Mouse (Mus musculus): ENCODE measurements around the gene Rasgef1a. TPM values are rescaled to one million over a fixed set of nuclear protein-coding genes. Genes with fewer than 3 reads are reported as not detected.

Gene Rasgef1a
- total and polyA plus RNA-seq, 3 experiments: 0.04 to 0.19 TPM; not detected in 1

GRCm38 (mm10) chr6:118080711-118081110 is 69.5 kb downstream of the Rasgef1a start:
- DNase-seq (ENCODE audit: low read depth, low spot score): no peak
- TF ChIP-seq RCOR1 (IDR thresholded peaks at IDR 0.05; ENCODE audit: low read depth, low read length): no peak
- no peak for TF ChIP-seq MAFK (IDR thresholded peaks at IDR 0.05; ENCODE audit: borderline replicate concordance, low read depth, low read length)
- TF ChIP-seq MYB (IDR thresholded peaks at IDR 0.05; ENCODE audit: low read depth, low read length): no peak
- no peak for TF ChIP-seq POLR2AphosphoS5 (IDR thresholded peaks at IDR 0.05; ENCODE audit: borderline replicate concordance, low read depth, low read length)
- no peak for TF ChIP-seq E2F4 (IDR thresholded peaks at IDR 0.05; ENCODE audit: borderline replicate concordance, low read depth, low read length)
- no peak for TF ChIP-seq GATA1 (IDR thresholded peaks at IDR 0.05; ENCODE audit: low read depth, low read length)
- no peak for TF ChIP-seq TAL1 (IDR thresholded peaks at IDR 0.05; ENCODE audit: low read length)
- TF ChIP-seq MYC (IDR thresholded peaks at IDR 0.05; ENCODE audit: low read depth, low read length): no peak
- TF ChIP-seq CHD1 (IDR thresholded peaks at IDR 0.05; ENCODE audit: low read depth, low read length): no peak
- no peak for TF ChIP-seq NELFE (IDR thresholded peaks at IDR 0.05; ENCODE audit: low read depth, low read length)
- TF ChIP-seq POLR2AphosphoS2 (IDR thresholded peaks at IDR 0.05; ENCODE audit: low read length): no peak
- no peak for TF ChIP-seq GABPA (IDR thresholded peaks at IDR 0.05; ENCODE audit: low read depth, low read length)
- no peak for TF ChIP-seq TCF12 (IDR thresholded peaks at IDR 0.05; ENCODE audit: low read depth, low read length)
- TF ChIP-seq BHLHE40 (IDR thresholded peaks at IDR 0.05; ENCODE audit: borderline replicate concordance, low read depth, low read length): no peak
- TF ChIP-seq SIN3A (IDR thresholded peaks at IDR 0.05; ENCODE audit: low read length): no peak
- H3K27ac ChIP-seq (ENCODE audit: control insufficient read depth, low read depth, low read length): no peak overlapping the region
- H3K9ac ChIP-seq (ENCODE audit: control insufficient read depth, low read depth, low read length, poor library complexity, severe bottlenecking): no peak overlapping the region
- no peaks in the 10 kb centered on the region for H3K36me3 ChIP-seq (ENCODE audit: control insufficient read depth in 1 of 2, insufficient read depth in 2 of 2, low read length in 2 of 2)
- no peaks in the 10 kb centered on the region for H3K79me2 ChIP-seq (ENCODE audit: control insufficient read depth, insufficient read depth, low read length, poor library complexity)
- H3K4me3 ChIP-seq (ENCODE audit: control insufficient read depth in 1 of 2, insufficient read depth in 1 of 2, low read depth in 2 of 2, low read length in 2 of 2): no peak overlapping the region
- no peaks in the 10 kb centered on the region for H3K4me1 ChIP-seq (ENCODE audit: control insufficient read depth in 1 of 2, insufficient read depth in 2 of 2, low read length in 2 of 2)
- no peaks in the 10 kb centered on the region for H3K27me3 ChIP-seq (ENCODE audit: control insufficient read depth in 1 of 2, insufficient read depth in 2 of 2, low read length in 2 of 2)
- H3K9me3 ChIP-seq (replicated peaks; ENCODE audit: insufficient read depth, low read length): no peaks in the 10 kb centered on the region

- no peaks in the 10 kb centered on the region for H3K27me3 ChIP-seq (ENCODE audit: control insufficient read depth in 1 of 2, insufficient read depth in 2 of 2, low read length in 2 of 2)
Observed at GRCm38 (mm10) chr6:118082384-118082783, 71.1 kb downstream of the Rasgef1a start.

More at GRCm38 (mm10) chr6:118082384-118082783, 71.1 kb downstream of the Rasgef1a start:
- H3K9ac ChIP-seq (ENCODE audit: control insufficient read depth, low read depth, low read length, poor library complexity, severe bottlenecking): no peak overlapping the region
- no peak for TF ChIP-seq ZC3H11A (IDR thresholded peaks at IDR 0.05; ENCODE audit: low read depth, low read length)
- TF ChIP-seq POLR2AphosphoS2 (IDR thresholded peaks at IDR 0.05; ENCODE audit: low read length): no peak
- TF ChIP-seq POLR2AphosphoS5 (IDR thresholded peaks at IDR 0.05; ENCODE audit: borderline replicate concordance, low read depth, low read length): no peak
- TF ChIP-seq USF2 (IDR thresholded peaks at IDR 0.05; ENCODE audit: borderline replicate concordance in 1 of 2, insufficient read depth in 1 of 2, low read depth in 1 of 2, low read length in 2 of 2): no peak
- TF ChIP-seq POLR2A (IDR thresholded peaks at IDR 0.05; ENCODE audit: control insufficient read depth in 1 of 2, insufficient read depth in 1 of 2, low read depth in 1 of 2, low read length in 2 of 2, poor library complexity in 1 of 2): no peak
- TF ChIP-seq GATA1 (IDR thresholded peaks at IDR 0.05; ENCODE audit: low read depth, low read length): no peak
- no peak for TF ChIP-seq E2F4 (IDR thresholded peaks at IDR 0.05; ENCODE audit: borderline replicate concordance, low read depth, low read length)
- no peak for TF ChIP-seq EP300 (IDR thresholded peaks at IDR 0.05; ENCODE audit: low read depth in 1 of 2, low read length in 2 of 2)
- TF ChIP-seq CHD2 (IDR thresholded peaks at IDR 0.05; ENCODE audit: low read length): no peak
- H3K4me1 ChIP-seq (ENCODE audit: control insufficient read depth in 1 of 2, insufficient read depth in 2 of 2, low read length in 2 of 2): no peaks in the 10 kb centered on the region
- H3K79me2 ChIP-seq (ENCODE audit: control insufficient read depth, insufficient read depth, low read length, poor library complexity): no peaks in the 10 kb centered on the region
- no peaks in the 10 kb centered on the region for H3K36me3 ChIP-seq (ENCODE audit: control insufficient read depth in 1 of 2, insufficient read depth in 2 of 2, low read length in 2 of 2)
- no peak overlapping the region for H3K27ac ChIP-seq (ENCODE audit: control insufficient read depth, low read depth, low read length)
- H3K9me3 ChIP-seq (replicated peaks; ENCODE audit: insufficient read depth, low read length): no peaks in the 10 kb centered on the region
- DNase-seq (ENCODE audit: low read depth, low spot score): no peak
- H3K4me3 ChIP-seq (ENCODE audit: control insufficient read depth in 1 of 2, insufficient read depth in 1 of 2, low read depth in 2 of 2, low read length in 2 of 2): no peak overlapping the region
